Mouse (Mus musculus): Measurements from ENCODE around the gene Csf3. TPM values are rescaled to one million over a fixed set of nuclear protein-coding genes. Genes with fewer than 3 reads are reported as not detected.
A peak's percentile ranks its signal among the peaks of the same experiment; 100 is the strongest.

The Csf3 gene
- polyA plus RNA-seq, 1 experiment from 2014 or later = 0.62 TPM

- no peak for DNase-seq (ENCODE audit: low read depth, low spot score)
- H3K27me3 ChIP-seq = no peaks in the 10 kb centered on the region
- ATAC-seq = no peak
- TF ChIP-seq CTCF (IDR thresholded peaks at IDR 0.05) = no peak
- POLR2A ChIA-PET = interaction anchor here (0.6 kb wide), 1 partner anchor 48 kb away, joined by 5 read pairs; no protein-coding TSS in a partner anchor
- CTCF ChIA-PET = no interaction called here
- in situ Hi-C loops (cut with MboI; ENCODE audit: low pct_unique_long_range_greater_than_20kb) = no loop called here
Observed at GRCm38 (mm10) chr11:98738428-98738911, 37.4 kb downstream of the Csf3 start.

DNA sequence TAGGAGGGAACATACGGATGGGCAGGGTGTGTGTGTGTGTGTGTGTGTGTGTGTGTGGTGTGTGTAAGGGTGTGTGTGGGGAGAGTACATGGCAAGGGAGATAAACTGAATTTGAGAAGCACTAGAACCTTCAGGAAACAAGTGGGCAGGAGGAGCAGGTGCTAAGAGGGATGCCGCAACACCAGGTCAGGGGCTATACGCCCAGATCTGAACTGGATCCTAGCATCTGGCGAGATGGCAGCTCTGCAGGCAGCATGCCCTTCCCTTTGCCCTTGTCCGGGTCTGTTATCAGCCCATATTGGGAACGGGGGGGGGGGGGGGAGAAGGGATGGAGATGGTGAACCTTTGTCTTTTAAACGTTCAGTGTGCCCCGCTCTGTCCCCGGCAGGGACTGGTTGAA, 37.9 kb downstream of the Csf3 start:
- TF ChIP-seq CTCF (IDR thresholded peaks at IDR 0.05) = no peak
- CTCF ChIA-PET = no interaction called here
- H3K27me3 ChIP-seq = no peaks in the 10 kb centered on the region
- ATAC-seq (no peak), DNase-seq (ENCODE audit: low read depth, low spot score) (no peak)
- POLR2A ChIA-PET = interaction anchor here (0.6 kb wide), 1 partner anchor 48 kb away, joined by 5 read pairs; no protein-coding TSS in a partner anchor
- in situ Hi-C loops (cut with MboI; ENCODE audit: low pct_unique_long_range_greater_than_20kb) = no loop called here

- POLR2A ChIA-PET = no interaction called here
- ATAC-seq (no peak), DNase-seq (ENCODE audit: low read depth, low spot score) (no peak)
- CTCF ChIA-PET = interaction anchor here (0.7 to 3.5 kb wide), 4 partner anchors 9 to 47 kb away, joined by 3 to 13 read pairs (median 5); no protein-coding TSS in a partner anchor
- in situ Hi-C loops (cut with MboI; ENCODE audit: low pct_unique_long_range_greater_than_20kb) = no loop called here
- no peaks in the 10 kb centered on the region for H3K27me3 ChIP-seq
- no peak for TF ChIP-seq CTCF (IDR thresholded peaks at IDR 0.05)
Observed at GRCm38 (mm10) chr11:98740026-98740392, 38.9 kb downstream of the Csf3 start.

DNA sequence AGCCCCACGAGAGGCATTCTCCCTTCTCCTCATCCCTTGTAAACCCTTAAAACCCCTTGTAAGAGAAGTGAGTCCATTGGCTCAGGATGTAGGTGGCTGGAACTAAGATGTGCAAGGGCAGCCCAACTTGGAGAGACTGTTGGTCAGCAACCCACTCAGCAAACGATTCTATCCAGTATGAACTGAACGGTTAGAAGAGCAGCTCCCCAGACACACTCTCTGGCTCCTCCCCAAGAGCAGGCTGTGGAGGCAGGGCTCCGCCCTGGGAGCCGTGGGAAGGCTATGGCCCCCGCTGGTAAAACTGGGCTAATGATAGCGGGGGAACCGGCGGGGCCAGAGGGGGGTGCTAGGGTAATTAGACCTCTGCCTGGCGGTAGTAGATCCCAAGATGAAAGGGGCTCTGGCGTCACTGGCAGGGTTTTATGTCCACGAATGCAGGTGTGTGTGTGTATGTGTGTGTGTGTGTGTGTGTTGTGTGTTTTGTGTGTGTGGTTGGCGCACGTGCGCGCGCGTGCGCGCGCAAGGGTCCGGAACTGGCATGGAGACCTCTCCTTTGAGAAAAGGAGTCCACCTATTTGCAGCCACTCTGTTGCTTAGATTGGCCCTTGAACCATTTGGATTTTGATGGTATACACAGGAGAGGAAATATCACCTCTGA, 39.5 kb downstream of the Csf3 start, which contains the start of gene Thra:
TSS of gene Thra (plus strand) at position 246 of the 658 bp plus-strand sequence.
- no peak for TF ChIP-seq CTCF (IDR thresholded peaks at IDR 0.05)
- POLR2A ChIA-PET = interaction anchor here (0.6 to 2.8 kb wide), 7 partner anchors 8 to 49 kb away, joined by 3 to 12 read pairs (median 3); partner anchors contain the start of genes Csf3 and Nr1d1
- in situ Hi-C loops (cut with MboI; ENCODE audit: low pct_unique_long_range_greater_than_20kb) = no loop called here
- CTCF ChIA-PET = interaction anchor here (0.7 to 5.7 kb wide), 11 partner anchors 9 to 49 kb away, joined by 3 to 40 read pairs (median 7); no protein-coding TSS in a partner anchor
- DNase-seq (ENCODE audit: low read depth, low spot score) = no peak
- no peaks in the 10 kb centered on the region for H3K27me3 ChIP-seq
- ATAC-seq = no peak

DNA sequence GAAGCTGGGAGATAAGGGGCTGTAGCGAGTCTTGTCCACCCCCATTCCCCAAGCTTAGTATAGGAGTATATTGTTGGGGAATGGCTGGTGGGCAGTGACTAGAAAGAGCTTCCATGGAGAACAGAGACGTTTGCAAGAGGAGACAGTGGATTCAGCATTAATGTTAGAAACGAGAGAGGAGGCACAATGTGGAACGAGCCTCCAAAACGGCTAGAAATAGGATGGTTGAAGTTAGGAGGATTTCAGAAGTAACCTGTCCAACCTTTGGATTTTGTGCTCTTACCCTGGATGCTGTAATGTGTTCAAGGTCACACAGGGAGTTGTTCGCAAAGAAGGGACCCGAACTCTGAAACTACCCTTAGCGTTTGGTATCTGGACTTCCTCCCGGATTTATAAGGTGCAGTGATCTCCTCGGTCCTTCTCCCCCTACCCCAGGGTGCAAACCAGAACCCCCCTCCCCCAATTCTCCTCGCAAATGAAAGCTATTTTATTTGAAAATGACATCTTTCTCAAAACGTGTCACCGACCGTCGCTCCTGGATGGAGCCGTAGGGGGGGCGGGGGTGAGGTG, 40.1 kb downstream of the Csf3 start:
- TF ChIP-seq CTCF (IDR thresholded peaks at IDR 0.05) = no peak
- DNase-seq (ENCODE audit: low read depth, low spot score) (no peak), ATAC-seq (no peak)
- no peaks in the 10 kb centered on the region for H3K27me3 ChIP-seq
- in situ Hi-C loops (cut with MboI; ENCODE audit: low pct_unique_long_range_greater_than_20kb) = no loop called here
- ChIA-PET CTCF (interaction anchor here (1.0 to 5.7 kb wide), 11 partner anchors 9 to 48 kb away, joined by 3 to 40 read pairs (median 7); no protein-coding TSS in a partner anchor), POLR2A (interaction anchor here (0.6 to 2.8 kb wide), 11 partner anchors 8 to 55 kb away, joined by 3 to 23 read pairs (median 4); partner anchors contain the start of genes Csf3, Msl1 and Nr1d1)

GRCm38 (mm10) chr11:98741622-98742396, 40.7 kb downstream of the Csf3 start:
- no peak for TF ChIP-seq CTCF (IDR thresholded peaks at IDR 0.05)
- ChIA-PET CTCF (interaction anchor here (0.8 to 5.7 kb wide), 12 partner anchors 9 to 47 kb away, joined by 3 to 40 read pairs (median 6); no protein-coding TSS in a partner anchor), POLR2A (interaction anchor here (0.6 to 2.8 kb wide), 14 partner anchors 9 to 67 kb away, joined by 3 to 23 read pairs (median 4); partner anchors contain the start of genes Csf3, Med24 and Msl1)
- ATAC-seq (peak; percentile 53), DNase-seq (ENCODE audit: low read depth, low spot score) (no peak)
- no peaks in the 10 kb centered on the region for H3K27me3 ChIP-seq
- in situ Hi-C loops (cut with MboI; ENCODE audit: low pct_unique_long_range_greater_than_20kb) = no loop called here

DNA sequence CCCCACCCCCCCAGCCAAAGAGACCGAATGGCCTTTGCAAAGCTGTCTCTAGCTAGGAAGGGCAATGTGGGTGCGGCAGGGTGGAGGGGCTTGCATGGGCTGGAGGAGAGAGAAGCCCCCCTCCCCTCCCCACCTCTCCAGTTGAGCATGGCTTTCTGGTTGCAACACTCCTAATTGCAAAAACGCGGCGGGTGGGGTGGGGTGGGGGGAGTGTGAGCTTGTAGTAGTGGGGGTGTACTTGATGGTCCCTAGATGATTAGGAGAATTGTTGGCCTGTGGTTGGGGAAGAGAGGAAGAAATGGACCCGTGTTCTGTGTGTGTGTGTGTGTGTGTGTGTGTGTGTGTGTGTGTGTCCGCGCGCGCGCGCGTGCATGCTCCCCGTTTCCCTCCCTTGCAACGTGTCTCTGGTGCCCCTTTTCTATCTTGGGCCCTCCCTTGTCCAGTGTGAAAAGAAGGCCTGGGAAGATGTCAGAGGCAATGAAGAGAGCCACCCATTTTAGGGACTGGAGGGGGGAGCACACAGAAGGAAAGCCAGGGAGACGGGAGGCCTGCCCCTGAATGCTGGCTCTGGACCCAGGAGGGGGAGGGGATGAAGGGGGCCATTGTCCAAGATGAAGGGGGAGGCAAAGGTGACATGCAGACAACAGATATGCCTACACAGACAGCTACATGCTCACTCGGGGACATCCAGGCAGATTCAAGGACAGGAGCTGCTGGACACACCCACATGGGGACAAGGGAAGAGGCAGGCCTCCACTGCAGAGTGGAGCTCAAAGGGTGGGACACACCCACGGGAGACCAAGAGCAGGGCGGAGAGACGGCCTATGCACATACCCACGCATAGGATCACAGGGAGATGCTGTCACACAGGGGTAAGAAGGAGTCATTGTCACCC, 41.6 kb downstream of the Csf3 start:
- POLR2A ChIA-PET = interaction anchor here (0.6 to 2.8 kb wide), 11 partner anchors 9 to 67 kb away, joined by 3 to 23 read pairs (median 4); partner anchors contain the start of genes Med24 and Msl1
- H3K27me3 ChIP-seq = no peaks in the 10 kb centered on the region
- no peak for ATAC-seq
- no peak for DNase-seq (ENCODE audit: low read depth, low spot score)
- in situ Hi-C loops (cut with MboI; ENCODE audit: low pct_unique_long_range_greater_than_20kb) = no loop called here
- no peak for TF ChIP-seq CTCF (IDR thresholded peaks at IDR 0.05)
- CTCF ChIA-PET = interaction anchor here (0.8 to 5.7 kb wide), 7 partner anchors 8 to 46 kb away, joined by 3 to 40 read pairs (median 8); partner anchors contain the start of gene Csf3

GRCm38 (mm10) chr11:98743655-98744345, 42.7 kb downstream of the Csf3 start:
- DNase-seq (ENCODE audit: low read depth, low spot score) (no peak), ATAC-seq (no peak)
- no peak for TF ChIP-seq CTCF (IDR thresholded peaks at IDR 0.05)
- in situ Hi-C loops (cut with MboI; ENCODE audit: low pct_unique_long_range_greater_than_20kb) = no loop called here
- no peaks in the 10 kb centered on the region for H3K27me3 ChIP-seq
- ChIA-PET POLR2A (interaction anchor here (0.8 to 2.8 kb wide), 2 partner anchors 8 to 42 kb away, joined by 3 to 12 read pairs; no protein-coding TSS in a partner anchor), CTCF (interaction anchor here (1.1 to 5.7 kb wide), 5 partner anchors 11 to 43 kb away, joined by 3 to 40 read pairs (median 8); partner anchors contain the start of gene Csf3)
